32 mouse cellular contexts compared by ENCODE assay signal in genomic region chr4:21162124-21162523, GRCm38 (mm10).
"Had no signal": no experiment of that assay in that cellular context is flagged by ENCODE, and none has a peak within 500 bp of the region (broad histone marks: within the 10 kb centered on the region; RNA-seq: fewer than 3 reads in every experiment).

No protein-coding gene starts in this region.

- H3K36me3 ChIP-seq: limb, embryonic 10.5 days; limb, embryonic 12.5 days; limb, embryonic 13.5 days; limb, embryonic 15.5 days; liver, embryonic 12.5 days; liver, embryonic 13.5 days; liver, embryonic 15.5 days; lung, embryonic 15.5 days; midbrain, embryonic 10.5 days; midbrain, embryonic 12.5 days; midbrain, embryonic 13.5 days; midbrain, embryonic 15.5 days; neural tube, embryonic 12.5 days had no signal

- ATAC-seq: liver, embryonic 12.5 days; liver, postnatal 0 days; lung, postnatal 0 days; midbrain, embryonic 13.5 days; midbrain, embryonic 15.5 days; midbrain, embryonic 16.5 days had no signal

- DNase-seq: left cerebral cortex, postnatal 4 days; liver; liver, embryonic 13.5 days; liver, postnatal 0 days; lung, adult 18-20 months; lung, adult 2 months; lung, embryonic 14.5 days; lung, postnatal 10 days; lung, postnatal 14 days; lung, postnatal 36 days; lung, postnatal 4 days; midbrain, embryonic 14.5 days had no signal

- H3K9me3 ChIP-seq: limb, embryonic 10.5 days; limb, embryonic 12.5 days; limb, embryonic 13.5 days; limb, embryonic 15.5 days; liver, embryonic 12.5 days; liver, embryonic 13.5 days; liver, embryonic 15.5 days; lung, embryonic 15.5 days; megakaryocyte, embryonic 14.5 days; midbrain, embryonic 10.5 days; midbrain, embryonic 12.5 days; midbrain, embryonic 13.5 days; midbrain, embryonic 15.5 days; neural tube, embryonic 12.5 days had no signal

- H3K4me2 ChIP-seq: limb, embryonic 12.5 days; limb, embryonic 13.5 days; limb, embryonic 15.5 days; liver, embryonic 11.5 days; liver, embryonic 12.5 days; liver, embryonic 13.5 days; liver, embryonic 15.5 days; lung, embryonic 14.5 days; lung, embryonic 15.5 days; midbrain, embryonic 11.5 days; midbrain, embryonic 12.5 days; midbrain, embryonic 13.5 days; midbrain, embryonic 15.5 days; neural tube, embryonic 12.5 days had no signal

- H3K4me3 ChIP-seq: limb, embryonic 10.5 days; limb, embryonic 12.5 days; limb, embryonic 13.5 days; limb, embryonic 15.5 days; liver, embryonic 12.5 days; liver, embryonic 13.5 days; liver, embryonic 15.5 days; lung, embryonic 15.5 days; megakaryocyte, embryonic 14.5 days; midbrain, embryonic 10.5 days; midbrain, embryonic 12.5 days; midbrain, embryonic 13.5 days; midbrain, embryonic 15.5 days; myocyte; neural tube, embryonic 12.5 days had no signal

- H3K9ac ChIP-seq: limb, embryonic 12.5 days; limb, embryonic 13.5 days; limb, embryonic 15.5 days; liver, embryonic 12.5 days; liver, embryonic 13.5 days; liver, embryonic 14.5 days; liver, embryonic 15.5 days; liver, postnatal 0 days; lung, embryonic 14.5 days; lung, embryonic 15.5 days; midbrain, embryonic 12.5 days; midbrain, embryonic 13.5 days; midbrain, embryonic 15.5 days; neural tube, embryonic 12.5 days had no signal

- H3K27me3 ChIP-seq: limb, embryonic 12.5 days; limb, embryonic 13.5 days; limb, embryonic 15.5 days; liver, embryonic 12.5 days; liver, embryonic 13.5 days; liver, embryonic 15.5 days; lung, embryonic 15.5 days; megakaryocyte, embryonic 14.5 days; midbrain, embryonic 12.5 days; midbrain, embryonic 13.5 days; midbrain, embryonic 15.5 days; neural tube, embryonic 12.5 days had no signal

- H3K27ac ChIP-seq: limb, embryonic 10.5 days; limb, embryonic 12.5 days; limb, embryonic 13.5 days; limb, embryonic 15.5 days; liver, embryonic 12.5 days; liver, embryonic 13.5 days; liver, embryonic 14.5 days; liver, embryonic 15.5 days; lung, embryonic 15.5 days; macrophage; midbrain, embryonic 10.5 days; midbrain, embryonic 12.5 days; midbrain, embryonic 13.5 days; midbrain, embryonic 15.5 days; neural tube, embryonic 12.5 days had no signal

- H3K4me1 ChIP-seq: limb, embryonic 10.5 days; limb, embryonic 12.5 days; limb, embryonic 13.5 days; limb, embryonic 15.5 days; liver, embryonic 12.5 days; liver, embryonic 13.5 days; liver, embryonic 15.5 days; lung, embryonic 15.5 days; megakaryocyte, embryonic 14.5 days; midbrain, embryonic 10.5 days; midbrain, embryonic 12.5 days; midbrain, embryonic 13.5 days; midbrain, embryonic 15.5 days; neural tube, embryonic 12.5 days had no signal
